Mouse (Mus musculus) cerebellum, adult 2 months (tissue): Measurements from ENCODE around the gene Plpp2.

Experiments
- CTCF ChIP-seq: fragments of 200-500 bp; IDR thresholded peaks from 2 replicates; pipeline ENCODE4 v1.5.1; 2011; ENCODE audit warnings: low read depth, mild to moderate bottlenecking, control low read depth, low read length, moderate library complexity, borderline replicate concordance; ENCODE audit not compliant: insufficient read depth
- POLR2A ChIP-seq: fragments of 200-500 bp; IDR thresholded peaks from 2 replicates; pipeline ENCODE4 v1.6.1; 2011; ENCODE audit warnings: low read length, control low read depth, borderline replicate concordance; ENCODE audit not compliant: insufficient read depth

GRCm38 (mm10) chr10:79541522-79541921, 7.9 kb upstream of the Plpp2 start:
- TF ChIP-seq CTCF (no peak), POLR2A (no peak)
